Mouse (Mus musculus) heart, embryonic 16.5 days (tissue): ENCODE results near the gene Hacd2. TPM values are rescaled to one million over a fixed set of nuclear protein-coding genes. Genes with fewer than 3 reads are reported as not detected.

Experiments
- ATAC-seq: fragments of 200-750 bp; cut with Nextera tagmentation; replicated peaks from 2 replicates; pipeline ENCODE4 v1.8.0; 2017; ENCODE audit warnings: moderate number of reproducible peaks; ENCODE audit not compliant: insufficient read depth, low FRiP score; ENCODE audit errors: extremely low read depth
- H3K27ac ChIP-seq: fragments of 300-500 bp; sonication (generic); 2 replicates; pipeline ENCODE4 v1.5.1; 2014; ENCODE audit warnings: mild to moderate bottlenecking, low read length, control low read depth, moderate library complexity
- H3K27me3 ChIP-seq: fragments of 300-500 bp; sonication (generic); 2 replicates; pipeline ENCODE4 v1.6.1; 2014; ENCODE audit warnings: low read length, mixed read lengths; ENCODE audit not compliant: control insufficient read depth, insufficient read depth
- H3K36me3 ChIP-seq: fragments of 300-500 bp; sonication (generic); 2 replicates; pipeline ENCODE4 v1.6.1; 2014; ENCODE audit not compliant: control insufficient read depth, insufficient read depth
- H3K4me1 ChIP-seq: fragments of 300-500 bp; sonication (generic); 2 replicates; pipeline ENCODE4 v1.6.1; 2014; ENCODE audit warnings: low read length, mixed read lengths; ENCODE audit not compliant: control insufficient read depth, insufficient read depth
- H3K4me2 ChIP-seq: fragments of 300-500 bp; sonication (generic); 2 replicates; pipeline ENCODE4 v1.6.1; 2014; ENCODE audit warnings: low read depth, mild to moderate bottlenecking, control low read depth, low read length
- H3K4me3 ChIP-seq: fragments of 300-500 bp; sonication (generic); 2 replicates; pipeline ENCODE4 v1.5.1; 2014; ENCODE audit warnings: mild to moderate bottlenecking, control low read depth, low read length
- H3K9ac ChIP-seq: fragments of 300-500 bp; sonication (generic); 2 replicates; pipeline ENCODE4 v1.6.1; 2014; ENCODE audit warnings: low read length, control low read depth
- H3K9me3 ChIP-seq: fragments of 300-500 bp; sonication (generic); replicated peaks from 2 replicates; pipeline ENCODE4 v1.6.1; 2016; ENCODE audit warnings: low read length; ENCODE audit not compliant: control insufficient read depth
- WGBS: fragments of 180-500 bp; shearing (Covaris S2); extraction: QIAGEN DNeasy Blood & Tissue Kit; methylation state at CpG from one replicate; pipeline ENCODE4 v1.1.7; 2014; 5-methylcytosine and 5-hydroxymethylcytosine counted together
- polyA plus RNA-seq: library from polyadenylated mRNA; unstranded; fragments of >200 nt; fragmentation: Nextera tagmentation; extraction: Ambion mirVana; gene quantifications from 2 replicates; pipeline ENCODE4 v1.2.1, GENCODE M21; 2015

The Hacd2 gene
- polyA plus RNA-seq, 1 experiment from 2014 or later, result 61.5 TPM

DNA sequence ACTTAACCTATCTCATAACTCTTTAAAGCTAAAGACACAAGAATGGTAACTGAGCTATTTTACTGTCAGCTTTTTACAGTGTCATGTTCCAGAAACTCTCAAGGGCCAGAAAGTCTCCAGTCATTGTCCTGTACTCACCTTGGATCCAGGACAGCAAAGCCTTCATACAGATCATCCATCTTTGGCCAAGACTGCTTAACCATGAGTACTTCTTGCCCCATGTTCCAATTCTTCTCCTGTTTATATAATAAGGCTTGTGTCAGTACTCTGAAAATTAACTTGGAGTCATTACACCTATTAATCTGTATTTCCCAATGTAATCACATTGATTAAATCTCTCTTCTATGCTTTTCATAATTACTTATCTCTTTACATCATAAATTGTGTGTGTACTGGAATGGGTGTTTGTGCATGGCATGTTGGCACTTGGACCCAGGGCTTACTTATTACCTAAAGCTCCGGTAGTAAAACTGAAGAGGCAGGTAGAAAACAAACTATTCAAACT, 3.7 kb upstream of the Hacd2 start:
- Histone ChIP-seq H3K4me1 (peaks cover 7% of the 10 kb centered on the region; the same call in 1 of the 2 replicates), H3K9ac (no peak overlapping the region), H3K4me3 (no peak overlapping the region), H3K4me2 (no peak overlapping the region), H3K9me3 (peaks cover 3% of the 10 kb centered on the region; the same call in 1 of the 2 replicates), H3K36me3 (no peaks in the 10 kb centered on the region), H3K27ac (no peak overlapping the region), H3K27me3 (peaks cover 3% of the 10 kb centered on the region)
- 78% methylated on average over 1 of the region's 1 CpGs for WGBS
- ATAC-seq, result no peak

DNA sequence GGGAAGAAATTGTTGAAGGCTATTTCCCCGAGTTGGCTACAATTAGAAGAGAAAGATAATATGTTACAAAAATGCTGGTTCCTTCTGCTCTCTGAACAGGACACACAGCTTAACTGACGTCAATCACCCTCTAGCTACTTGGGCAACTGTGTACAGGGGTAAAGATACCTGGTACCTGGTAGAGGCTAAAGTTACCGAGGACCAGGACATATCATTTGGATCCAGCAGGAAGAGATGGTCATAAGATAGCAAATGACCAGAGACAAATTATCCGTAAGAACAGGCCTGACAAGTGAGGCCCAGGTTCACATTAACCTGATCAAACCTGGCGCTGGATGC, 356 bp upstream of the Hacd2 start:
- H3K27me3 ChIP-seq, result peaks cover 3% of the 10 kb centered on the region
- no peak overlapping the region for H3K9ac ChIP-seq
- WGBS, result 50% methylated on average over 5 of the region's 5 CpGs
- peak overlapping the region; percentile 84 for H3K4me3 ChIP-seq
- peaks cover 3% of the 10 kb centered on the region; the same call in 1 of the 2 replicates for H3K36me3 ChIP-seq
- ATAC-seq, result no peak
- H3K9me3 ChIP-seq, result no peaks in the 10 kb centered on the region
- H3K4me1 ChIP-seq, result peaks cover 7% of the 10 kb centered on the region; the same call in 1 of the 2 replicates
- H3K4me2 ChIP-seq, result peak overlapping the region; percentile 88
- no peak overlapping the region for H3K27ac ChIP-seq

DNA sequence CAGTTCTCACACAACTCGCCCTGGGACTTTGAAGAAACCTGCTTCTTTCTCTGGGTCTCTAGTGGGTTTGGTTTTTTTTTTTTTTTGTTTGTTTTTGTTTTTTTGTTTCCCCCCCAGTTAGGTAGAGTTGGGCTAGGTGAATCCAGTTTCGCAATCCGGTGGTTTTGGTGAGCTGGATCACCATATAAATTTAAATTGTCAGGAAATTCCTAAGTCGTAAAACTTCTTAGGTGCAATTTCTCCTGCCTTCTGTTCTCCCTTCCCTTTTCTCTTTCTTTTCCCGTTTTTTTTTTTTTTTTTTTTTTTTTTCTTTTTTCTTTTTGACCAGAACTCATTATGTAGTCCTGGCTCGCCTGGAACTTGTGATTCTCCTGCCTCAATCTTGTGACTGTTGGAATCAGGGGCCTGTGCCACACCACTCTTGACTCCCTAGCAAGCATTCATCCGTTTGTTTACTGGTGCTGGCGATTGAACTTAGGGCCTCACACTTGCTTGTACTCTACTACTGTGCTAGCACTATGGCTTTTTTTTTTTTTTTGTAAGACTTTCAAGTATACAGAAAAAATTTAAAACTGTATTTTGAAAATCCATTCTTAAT, 1.0 kb downstream of the Hacd2 start:
- Histone ChIP-seq H3K4me2 (peak overlapping the region; percentile 88), H3K27ac (no peak overlapping the region), H3K4me1 (peaks cover 7% of the 10 kb centered on the region; the same call in 1 of the 2 replicates), H3K36me3 (peaks cover 3% of the 10 kb centered on the region; the same call in 1 of the 2 replicates), H3K9ac (peak overlapping the region; percentile 88), H3K27me3 (peaks cover 3% of the 10 kb centered on the region), H3K4me3 (peak overlapping the region; percentile 84), H3K9me3 (no peaks in the 10 kb centered on the region)
- WGBS, result 15% methylated on average over 8 of the region's 8 CpGs
- no peak for ATAC-seq

DNA sequence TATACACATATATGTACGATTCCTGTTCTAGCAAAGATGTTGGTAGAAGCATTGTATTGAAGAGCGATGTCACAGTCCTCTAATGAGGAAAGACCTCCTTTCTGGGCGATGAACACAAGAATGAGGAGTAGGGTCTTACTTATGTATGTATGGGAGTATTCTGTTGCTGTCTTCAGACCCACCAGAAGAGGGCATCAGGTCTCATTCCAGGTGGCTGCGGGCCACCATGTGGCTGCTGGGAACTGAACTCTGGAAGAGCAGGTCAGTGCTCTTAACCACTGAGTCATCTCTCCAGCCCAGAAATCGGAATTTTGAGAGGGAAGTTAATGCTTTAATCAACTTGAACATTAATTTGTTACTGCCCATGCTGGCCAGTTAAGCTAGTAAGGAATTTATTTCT, 2.1 kb downstream of the Hacd2 start:
- Histone ChIP-seq H3K9ac (no peak overlapping the region), H3K4me1 (peaks cover 7% of the 10 kb centered on the region; the same call in 1 of the 2 replicates), H3K4me3 (no peak overlapping the region), H3K27me3 (peaks cover 3% of the 10 kb centered on the region), H3K9me3 (no peaks in the 10 kb centered on the region), H3K36me3 (peaks cover 5% of the 10 kb centered on the region; the same call in 1 of the 2 replicates), H3K27ac (no peak overlapping the region), H3K4me2 (no peak overlapping the region)
- 87% methylated on average over 5 of the region's 5 CpGs for WGBS
- ATAC-seq, result no peak

DNA sequence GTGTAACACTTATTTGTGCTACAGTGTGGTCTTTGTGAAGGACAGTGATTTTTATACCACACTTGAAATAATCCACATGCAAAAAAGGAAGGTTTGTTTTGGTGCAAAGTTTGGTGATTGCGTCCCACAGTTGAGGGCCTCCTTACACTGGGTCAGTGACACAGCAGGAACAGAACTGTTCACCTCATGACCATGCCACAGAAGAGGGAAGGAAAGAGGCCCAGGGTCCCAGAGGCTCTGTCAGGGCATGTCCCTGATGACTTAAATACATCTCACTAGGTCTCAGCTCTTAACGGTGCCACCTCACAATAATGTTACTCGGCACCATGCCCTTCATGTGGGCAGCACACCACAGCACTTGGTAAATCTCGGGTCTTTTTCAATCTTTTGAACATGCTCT, 3.1 kb downstream of the Hacd2 start:
- no peak for ATAC-seq
- Histone ChIP-seq H3K4me1 (peaks cover 7% of the 10 kb centered on the region; the same call in 1 of the 2 replicates), H3K27ac (no peak overlapping the region), H3K27me3 (peaks cover 3% of the 10 kb centered on the region), H3K9me3 (no peaks in the 10 kb centered on the region), H3K4me3 (no peak overlapping the region), H3K9ac (no peak overlapping the region), H3K36me3 (peaks cover 5% of the 10 kb centered on the region; the same call in 1 of the 2 replicates), H3K4me2 (no peak overlapping the region)
- 91% methylated on average over 4 of the region's 4 CpGs for WGBS

DNA sequence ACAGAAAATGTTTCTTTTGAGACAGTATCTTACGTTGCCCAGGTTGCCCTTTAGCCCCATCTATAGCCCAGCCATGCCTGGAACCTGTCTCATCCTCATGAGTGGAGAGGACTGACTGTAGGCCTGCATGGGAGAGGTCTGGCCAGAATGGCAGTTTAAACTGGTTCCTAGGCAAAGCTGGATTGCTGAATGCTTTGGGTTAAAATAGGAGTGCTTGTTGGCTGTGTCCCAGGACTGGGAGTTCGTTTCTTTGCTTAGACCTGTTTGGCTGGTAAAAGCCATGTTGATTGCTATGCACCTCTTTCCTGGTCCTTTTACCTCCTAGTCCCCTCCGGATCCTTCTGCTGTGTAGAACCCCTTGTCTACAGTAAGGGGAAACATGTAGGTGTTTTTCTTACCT, 11.0 kb downstream of the Hacd2 start:
- 77% methylated on average over 3 of the region's 3 CpGs for WGBS
- peaks cover 6% of the 10 kb centered on the region for H3K4me1 ChIP-seq
- 0 out of 2 replicates have a peak, but pooled peaks cover 2% of the 10 kb centered on the region for H3K36me3 ChIP-seq
- H3K9me3 ChIP-seq, result no peaks in the 10 kb centered on the region
- no peak overlapping the region for H3K4me3 ChIP-seq
- no peaks in the 10 kb centered on the region for H3K27me3 ChIP-seq
- ATAC-seq, result no peak
- H3K27ac ChIP-seq, result no peak overlapping the region
- no peak overlapping the region for H3K4me2 ChIP-seq
- no peak overlapping the region for H3K9ac ChIP-seq

DNA sequence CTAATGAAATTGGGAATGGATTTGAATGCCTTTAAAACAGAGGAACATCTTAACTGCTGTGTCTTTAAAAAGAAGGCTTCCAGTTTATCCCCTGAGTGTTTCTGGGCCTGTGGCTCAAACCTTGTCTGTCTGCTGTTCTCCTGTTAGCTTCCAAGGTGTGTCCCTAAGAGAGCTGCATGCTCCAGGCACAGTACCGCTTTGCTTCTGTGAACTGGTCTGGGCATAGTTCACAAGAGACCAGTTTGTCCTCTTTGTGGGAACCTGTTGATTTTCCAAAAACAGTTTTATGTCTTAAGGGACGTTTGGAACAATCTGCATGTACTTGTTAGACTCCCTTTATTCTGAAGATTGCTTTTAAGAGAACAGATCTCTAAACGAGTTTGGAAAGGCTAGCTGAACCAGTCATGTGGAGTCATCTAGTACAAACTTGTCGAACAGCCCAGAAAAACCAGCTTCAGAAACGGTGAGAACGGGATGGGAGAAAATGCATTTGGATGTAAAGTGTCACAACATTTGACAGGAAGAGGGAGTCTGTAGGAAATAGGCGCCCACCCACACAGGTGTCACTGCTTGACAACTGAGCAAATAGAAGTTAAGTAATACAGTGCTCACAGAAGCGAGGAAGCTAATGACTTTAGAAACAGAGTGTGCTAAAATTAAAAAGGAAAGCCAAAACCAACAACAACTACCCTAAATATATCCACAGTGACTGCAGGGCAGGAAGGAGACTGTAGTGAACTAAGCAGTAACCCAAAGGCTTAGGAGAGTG, 11.8 kb downstream of the Hacd2 start:
- Histone ChIP-seq H3K9me3 (no peaks in the 10 kb centered on the region), H3K4me1 (peaks cover 6% of the 10 kb centered on the region), H3K27ac (no peak overlapping the region), H3K9ac (no peak overlapping the region), H3K36me3 (0 out of 2 replicates have a peak, but pooled peaks cover under 1% of the 10 kb centered on the region), H3K27me3 (no peaks in the 10 kb centered on the region), H3K4me2 (no peak overlapping the region), H3K4me3 (no peak overlapping the region)
- ATAC-seq, result no peak
- WGBS, result 62% methylated on average over 8 of the region's 8 CpGs

DNA sequence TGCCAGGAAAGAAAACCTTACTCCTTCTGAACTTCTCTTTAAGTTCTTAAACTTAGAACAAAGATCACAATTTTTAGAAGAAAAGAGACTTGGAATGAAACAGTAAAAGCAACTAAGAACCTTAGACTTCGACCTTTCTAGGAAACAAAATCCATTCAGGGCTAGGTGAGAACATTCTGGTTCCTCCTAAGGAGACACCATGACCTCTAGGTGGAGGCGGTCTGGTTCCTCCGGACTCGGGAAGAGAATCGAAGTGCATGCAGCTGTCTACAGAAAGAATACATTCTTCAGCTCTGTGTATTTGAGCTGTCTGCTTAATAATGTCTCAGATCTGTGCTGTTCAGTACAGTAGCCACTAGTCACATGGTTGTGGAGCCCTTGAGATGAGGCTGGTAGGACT, 12.7 kb downstream of the Hacd2 start:
- peaks cover 6% of the 10 kb centered on the region for H3K4me1 ChIP-seq
- H3K9ac ChIP-seq, result no peak overlapping the region
- H3K4me3 ChIP-seq, result no peak overlapping the region
- H3K27me3 ChIP-seq, result no peaks in the 10 kb centered on the region
- no peak overlapping the region for H3K27ac ChIP-seq
- H3K36me3 ChIP-seq, result peaks cover 4% of the 10 kb centered on the region; the same call in 1 of the 2 replicates
- WGBS, result 87% methylated on average over 5 of the region's 5 CpGs
- no peak overlapping the region for H3K4me2 ChIP-seq
- no peak for ATAC-seq
- no peaks in the 10 kb centered on the region for H3K9me3 ChIP-seq

DNA sequence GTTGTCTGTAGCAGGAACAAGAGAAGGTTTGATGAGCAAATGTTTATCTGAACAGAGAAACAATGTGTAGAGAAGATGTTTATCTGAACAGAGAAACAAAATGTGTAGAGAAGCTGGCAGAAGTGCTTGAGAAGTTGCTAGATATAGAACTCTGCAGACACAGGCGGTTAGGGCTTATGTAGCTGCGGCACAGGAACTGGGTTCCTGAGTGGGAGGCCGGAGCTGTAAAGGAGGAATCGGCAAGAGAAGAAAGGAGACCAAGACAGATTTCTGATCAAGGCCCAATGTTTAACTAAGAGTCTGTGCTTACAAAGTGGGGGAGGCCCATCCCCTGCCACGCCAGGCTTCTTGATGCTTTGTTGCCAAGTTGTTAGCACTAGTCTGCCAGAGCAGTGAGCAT, 14.5 kb downstream of the Hacd2 start:
- no peak overlapping the region for H3K4me3 ChIP-seq
- WGBS, result 83% methylated on average over 5 of the region's 5 CpGs
- no peak overlapping the region for H3K4me2 ChIP-seq
- no peak for ATAC-seq
- H3K4me1 ChIP-seq, result no peaks in the 10 kb centered on the region
- H3K36me3 ChIP-seq, result peaks cover 6% of the 10 kb centered on the region; the same call in 1 of the 2 replicates
- no peak overlapping the region for H3K9ac ChIP-seq
- H3K27ac ChIP-seq, result no peak overlapping the region
- H3K27me3 ChIP-seq, result no peaks in the 10 kb centered on the region
- no peaks in the 10 kb centered on the region for H3K9me3 ChIP-seq
